Mouse (Mus musculus): ENCODE results near the gene Defa25.
"Not testable (repeated sequence)": the region's sequence is repeated elsewhere in the genome, so short reads cannot be mapped to it uniquely, and the experiment has no call there.

Gene Defa25

GRCm38 (mm10) chr8:21084142-21084541 lies at the start of gene Defa25:
TSS of gene Defa25 (plus strand) at chr8:21084442.
- DNase-seq (ENCODE audit: low spot score in 2 of 2): not testable (repeated sequence)

DNA sequence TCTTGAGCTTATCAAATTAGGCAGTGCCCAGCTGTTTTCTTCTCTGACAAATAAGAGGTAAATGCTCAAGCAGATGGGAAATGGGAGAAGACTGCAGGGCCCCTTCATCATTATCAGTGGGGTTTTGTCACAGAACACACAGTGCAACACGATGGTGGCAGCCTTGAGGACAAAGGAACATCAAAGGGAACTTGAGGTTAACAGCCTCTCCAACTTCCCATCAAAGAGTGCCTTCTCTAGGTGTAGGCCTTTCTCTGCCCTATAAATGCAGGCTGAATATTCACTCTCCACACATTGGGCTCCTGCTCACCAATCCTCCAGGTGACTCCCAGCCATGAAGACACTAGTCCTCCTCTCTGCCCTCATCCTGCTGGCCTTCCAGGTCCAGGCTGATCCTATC lies 29.5 kb upstream of the Defa25 start, which contains the start of gene Defa23:
Gene Defa23 (plus strand): TSS at position 301 of the 400 bp plus-strand sequence.
- not testable (repeated sequence) for DNase-seq (ENCODE audit: low spot score in 2 of 2)

- not testable (repeated sequence) for DNase-seq (ENCODE audit: low spot score in 2 of 2)
Observed at GRCm38 (mm10) chr8:21064738-21065137, 19.5 kb upstream of the Defa25 start, which contains the start of gene Defa35. TSS of gene Defa35 (plus strand) at chr8:21065038.

DNA sequence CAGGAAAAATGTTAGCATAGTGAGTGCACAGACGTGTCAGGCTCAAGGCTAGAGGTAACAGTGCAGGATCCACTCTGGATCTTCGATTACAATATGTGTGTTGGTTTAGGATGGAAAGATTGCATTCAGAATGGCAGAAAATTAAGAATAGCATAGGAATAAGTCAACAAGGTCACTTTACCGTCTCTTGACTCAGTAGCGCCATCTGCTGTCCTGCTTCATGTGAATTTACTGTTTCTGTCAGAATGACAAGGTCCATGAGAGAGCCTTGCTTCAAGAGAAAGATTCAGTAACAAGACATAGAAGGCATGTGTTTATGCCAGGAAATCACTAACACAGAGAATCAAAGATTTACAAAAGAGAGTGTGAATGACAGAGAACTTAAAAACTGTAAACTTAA lies 8.9 kb downstream of the Defa25 start:
- DNase-seq (ENCODE audit: low spot score in 2 of 2): no peak

DNA sequence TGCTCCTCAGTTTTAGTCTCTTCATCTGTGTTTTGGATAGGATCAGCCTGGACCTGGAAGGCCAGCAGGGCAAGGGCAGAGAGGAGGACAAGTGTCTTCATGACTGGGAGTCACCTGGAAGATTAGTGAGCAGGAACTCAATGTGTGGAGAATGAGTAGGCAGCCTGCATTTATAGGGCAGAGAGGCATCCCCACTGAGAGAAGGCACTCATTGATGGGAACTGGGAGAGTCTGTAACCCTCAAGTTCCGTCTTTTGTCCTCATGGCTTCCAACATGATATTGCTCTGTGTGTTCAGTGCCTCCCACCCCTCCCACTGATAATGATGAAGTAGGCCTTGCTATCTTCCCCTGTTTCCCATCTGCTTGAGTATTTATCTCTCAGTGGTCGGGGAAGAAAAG lies 11.7 kb downstream of the Defa25 start, which contains the start of gene Gm14851:
Gene Gm14851 (minus strand): TSS at position 101 of the 400 bp plus-strand sequence.
- DNase-seq (ENCODE audit: low spot score in 2 of 2): not testable (repeated sequence)

DNA sequence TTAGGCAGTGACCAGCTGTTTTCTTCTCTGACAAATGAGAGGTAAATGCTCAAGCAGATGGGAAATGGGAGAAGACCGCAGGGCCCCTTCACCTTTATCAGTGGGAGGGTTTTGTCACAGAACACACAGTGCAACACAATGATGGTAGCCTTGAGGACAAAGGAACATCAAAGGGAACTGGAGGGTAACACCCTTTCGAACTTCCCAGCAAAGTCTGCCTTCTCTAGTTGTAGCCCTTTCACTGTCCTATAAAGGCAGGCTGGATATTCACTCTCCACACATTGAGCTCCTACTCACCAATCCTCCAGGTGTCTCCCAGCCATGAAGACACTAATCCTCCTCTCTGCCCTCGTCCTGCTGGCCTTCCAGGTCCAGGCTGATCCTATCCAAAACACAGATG lies 50.1 kb downstream of the Defa25 start, which contains the start of gene Defa30:
Gene Defa30 (plus strand): TSS at position 301 of the 400 bp plus-strand sequence.
- DNase-seq (ENCODE audit: low spot score in 2 of 2): not testable (repeated sequence)

Measured in thymus, postnatal 10 days (tissue).